Mouse (Mus musculus) retina, postnatal 1 day (tissue): ENCODE data around the gene Slc27a1.

Source experiments
- DNase-seq: peaks from one replicate; pipeline ENCODE4 v3.0.0-alpha.2; 2012

The Slc27a1 gene

DNA sequence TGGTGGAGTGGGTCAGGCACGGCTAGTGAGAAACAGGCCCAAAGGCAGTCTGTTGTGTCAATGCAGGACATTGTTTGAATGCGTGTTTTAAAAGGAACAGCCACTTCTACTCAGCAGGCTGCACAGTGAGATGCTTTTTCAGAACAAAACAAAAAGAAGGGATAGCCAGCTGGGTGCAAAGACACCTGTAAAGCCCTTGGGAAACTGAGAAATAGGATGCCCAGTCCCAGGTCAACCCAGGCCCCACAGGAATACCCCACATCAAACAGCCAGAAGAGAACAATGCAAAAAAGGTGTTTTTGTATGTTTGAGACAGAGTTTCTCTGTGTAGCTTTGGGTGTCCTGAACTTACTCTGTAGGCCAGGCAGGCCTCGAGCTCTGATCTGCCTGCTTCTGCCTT is 20.1 kb downstream of the Slc27a1 start:
- DNase-seq, result no peak

DNA sequence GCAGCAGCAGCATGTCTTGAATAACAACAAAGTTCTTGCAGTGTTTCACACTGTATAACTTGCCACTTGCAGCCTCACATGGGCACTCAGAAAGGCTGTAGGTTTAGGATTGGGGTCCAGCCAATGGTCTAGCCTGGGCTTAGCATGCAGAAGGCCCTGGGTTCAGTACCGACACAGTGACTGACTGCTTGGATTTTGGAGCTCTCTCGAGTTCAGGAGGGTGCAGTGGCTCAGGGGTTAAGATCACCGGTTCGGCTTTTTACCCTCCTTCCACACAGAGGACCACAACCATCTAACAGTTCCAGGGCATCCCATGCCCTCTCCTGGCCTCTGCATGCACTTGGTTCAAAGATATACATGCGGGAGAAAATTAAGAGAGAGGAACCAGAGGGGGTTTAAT is 22.3 kb downstream of the Slc27a1 start:
- no peak for DNase-seq

- DNase-seq, result peak; percentile 97
These were observed 23.0 kb downstream of the Slc27a1 start, which contains the start of gene Pgls for GRCm38 (mm10) chr8:71591471-71592373. Gene Pgls, plus strand, starts transcription at chr8:71592176.

GRCm38 (mm10) chr8:71592374-71593170 is 23.9 kb downstream of the Slc27a1 start:
- DNase-seq, result no peak

DNA sequence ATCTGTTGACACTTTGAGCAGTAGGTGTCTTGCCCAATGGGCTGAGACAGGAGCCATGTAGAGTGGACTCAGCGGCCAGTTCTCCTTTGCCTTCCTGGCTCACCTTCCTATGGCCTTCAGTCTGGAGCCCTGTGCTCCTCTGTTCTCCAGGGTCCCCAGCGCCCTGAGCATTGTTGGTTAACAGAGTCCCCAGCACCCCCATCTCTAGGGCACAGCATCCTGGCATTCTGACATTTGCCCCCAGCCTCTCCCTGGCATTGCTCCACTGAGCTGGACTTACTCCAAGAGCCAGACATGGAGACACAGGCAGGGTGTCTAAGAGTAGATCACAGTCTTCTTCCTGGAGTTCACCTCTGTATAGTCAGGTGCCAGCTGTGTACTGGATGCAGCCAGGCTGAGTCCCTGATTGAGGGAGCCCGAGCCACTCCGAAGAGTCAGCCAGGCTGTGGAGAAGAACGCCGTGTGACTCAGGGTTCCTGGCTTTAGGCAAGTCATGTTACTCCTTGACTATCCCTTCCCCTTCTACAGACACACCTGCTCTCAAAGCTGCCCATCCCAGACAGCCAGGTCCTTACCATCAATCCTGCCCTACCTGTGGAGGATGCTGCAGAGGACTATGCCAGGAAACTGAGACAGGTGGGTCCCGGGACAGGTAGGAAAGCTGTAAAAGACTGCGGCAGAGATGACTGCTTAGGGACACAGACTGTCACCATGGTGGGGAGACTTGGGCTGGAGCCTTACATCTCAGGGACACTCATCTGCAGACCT is 25.1 kb downstream of the Slc27a1 start:
- no peak for DNase-seq

DNA sequence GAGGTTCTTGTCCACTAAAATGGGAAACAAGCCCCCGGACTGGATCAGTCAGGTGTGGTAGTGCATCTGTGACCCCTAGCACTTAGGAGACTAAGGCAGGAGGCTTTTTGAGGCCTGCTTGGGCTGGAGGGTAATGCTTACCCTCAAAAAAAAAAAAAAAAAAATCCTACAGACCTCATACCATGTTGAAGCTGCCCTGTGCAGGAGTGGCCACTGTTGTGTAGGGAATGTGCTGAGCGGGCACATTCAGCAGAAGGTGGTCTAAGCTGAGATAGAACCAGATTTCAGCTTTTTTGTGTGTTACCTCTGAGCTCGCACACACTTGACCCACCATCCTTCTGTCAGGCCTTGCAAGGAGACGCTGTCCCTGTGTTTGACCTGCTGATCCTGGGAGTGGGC is 25.6 kb downstream of the Slc27a1 start:
- DNase-seq, result no peak

DNA sequence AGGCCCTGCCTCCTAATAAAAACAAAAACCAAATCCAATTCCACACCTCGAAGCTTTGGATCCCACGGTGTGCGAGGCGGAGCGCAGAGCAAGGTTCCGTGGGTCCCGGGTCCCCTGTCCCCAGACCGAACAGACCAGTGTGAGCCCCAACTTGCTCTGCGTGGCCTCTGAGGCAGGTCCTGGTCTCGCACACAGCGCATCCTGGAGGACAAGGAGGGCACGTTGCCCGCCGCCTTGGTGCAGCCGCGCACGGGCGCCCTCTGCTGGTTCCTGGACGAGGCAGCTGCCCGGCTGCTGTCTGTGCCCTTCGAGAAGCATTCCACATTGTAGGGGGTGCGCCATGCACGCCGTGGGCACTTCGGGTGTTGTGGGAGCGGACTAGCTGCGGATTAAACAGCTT is 27.2 kb downstream of the Slc27a1 start:
- peak; percentile 90 for DNase-seq

DNA sequence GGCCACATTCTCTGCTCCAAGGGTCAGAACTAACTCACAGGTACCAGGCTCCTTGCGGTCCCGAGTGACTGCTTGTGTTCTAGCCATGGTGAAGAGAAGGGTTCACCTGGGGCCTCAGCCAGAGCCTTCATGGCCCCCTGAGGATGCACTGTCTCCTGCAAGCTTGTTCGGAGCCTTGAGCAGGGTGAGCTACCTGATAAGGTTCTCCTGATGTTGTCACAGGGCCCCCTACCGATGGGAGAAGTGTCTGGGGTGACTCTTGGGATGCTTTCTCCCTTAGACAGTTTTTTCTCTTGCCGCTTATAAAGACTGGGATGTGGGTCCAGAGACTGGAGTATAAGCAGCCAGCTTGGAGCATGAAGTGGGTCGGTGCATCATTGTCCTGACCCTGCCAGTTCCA is 27.7 kb downstream of the Slc27a1 start:
- DNase-seq, result no peak

DNA sequence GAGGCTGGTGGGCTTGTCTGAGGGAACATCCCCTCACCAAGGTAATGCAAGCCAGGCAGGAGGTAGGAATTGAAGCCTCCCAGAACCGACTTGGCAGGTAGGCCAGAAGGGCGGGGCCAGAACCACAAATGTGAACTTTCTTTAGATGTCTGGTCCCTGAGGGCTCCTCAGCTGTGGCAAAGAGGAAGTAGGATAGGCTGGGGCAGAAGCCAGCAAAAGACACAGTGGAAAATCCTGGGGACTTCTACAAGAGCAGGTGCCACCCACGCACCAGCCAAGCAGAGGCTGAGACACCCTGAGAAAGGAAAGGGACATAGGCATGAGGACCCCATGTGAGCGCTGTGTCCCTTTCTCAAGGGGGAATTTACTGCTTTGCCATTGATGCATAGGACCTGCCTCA is 28.1 kb downstream of the Slc27a1 start:
- DNase-seq, result no peak

GRCm38 (mm10) chr8:71597451-71597850 is 28.8 kb downstream of the Slc27a1 start, which contains the start of gene Fam129c:
Gene Fam129c, plus strand, starts transcription at chr8:71597648.
- no peak for DNase-seq

DNA sequence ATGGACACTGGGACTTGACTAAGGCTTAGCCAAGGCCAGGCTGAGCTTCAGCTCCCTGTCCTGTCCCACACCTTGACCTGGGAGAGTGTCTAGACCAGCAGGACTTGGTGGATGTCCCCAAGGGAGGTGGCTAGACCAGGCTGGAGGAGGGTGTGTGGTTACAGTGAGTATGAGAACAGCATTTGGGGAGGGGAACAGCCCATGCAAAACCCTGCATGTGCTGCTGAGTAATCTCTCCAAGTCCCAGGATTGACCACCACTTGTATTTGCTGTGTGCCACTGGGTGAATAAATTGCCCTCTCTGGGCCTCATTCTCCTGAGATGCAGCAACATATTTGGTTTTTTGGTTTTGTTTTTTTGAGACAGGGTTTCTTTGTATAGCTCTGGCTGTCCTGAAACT is 29.7 kb downstream of the Slc27a1 start:
- DNase-seq, result no peak

DNA sequence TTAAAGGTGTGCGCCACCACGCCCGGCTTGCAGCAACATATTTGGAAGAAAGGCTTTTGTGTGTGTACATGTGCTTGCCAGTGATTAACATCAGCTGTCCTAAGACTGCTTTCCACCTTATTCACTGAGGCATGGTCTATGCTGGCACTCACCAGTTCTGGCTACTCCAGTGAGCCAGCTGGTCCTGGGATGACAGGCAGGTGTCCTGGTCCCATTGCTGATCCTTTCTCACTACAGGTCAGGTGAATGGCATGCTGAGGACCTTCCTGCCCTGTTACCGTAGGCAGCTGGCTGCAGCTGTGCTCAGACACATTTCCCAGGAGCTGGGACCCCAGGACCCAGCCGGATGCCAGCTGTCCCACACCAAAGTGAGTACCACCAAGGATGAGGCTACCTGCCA is 30.2 kb downstream of the Slc27a1 start:
- DNase-seq, result no peak

GRCm38 (mm10) chr8:71601939-71602665 is 33.4 kb downstream of the Slc27a1 start:
- peak; percentile 43 for DNase-seq

DNA sequence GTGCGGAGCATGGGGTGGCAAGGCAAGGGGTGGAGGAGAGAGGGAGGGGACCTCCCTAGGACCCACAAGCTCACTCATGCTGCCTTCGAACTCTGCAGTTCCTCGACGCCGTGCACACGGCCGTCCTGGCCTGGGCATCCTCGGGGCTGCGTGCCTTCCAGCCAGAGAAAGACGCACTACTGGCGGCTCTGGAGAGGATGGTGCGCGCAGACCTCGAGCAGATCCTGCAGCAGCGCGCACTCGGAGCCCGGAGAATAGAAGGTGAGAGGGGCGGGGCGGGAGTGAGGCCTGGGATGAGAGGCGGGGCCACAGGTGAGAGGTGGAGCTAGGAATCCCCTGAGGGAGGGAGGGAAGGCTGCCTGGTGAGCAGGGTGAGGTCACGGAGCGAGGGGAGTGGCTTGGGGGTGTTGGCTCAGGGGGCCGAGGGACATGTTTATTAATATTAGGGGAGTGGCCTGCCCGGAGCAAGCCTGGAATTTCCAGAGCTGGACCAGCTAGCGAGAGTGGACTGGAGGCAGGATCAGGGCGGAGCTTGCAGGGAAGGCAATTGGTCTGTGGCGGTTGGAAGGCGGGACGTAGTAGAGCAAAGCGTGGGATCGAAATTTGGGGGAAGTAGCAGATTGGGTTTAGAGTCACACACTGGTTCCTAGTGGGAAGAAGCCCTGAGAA is 34.1 kb downstream of the Slc27a1 start:
- DNase-seq, result peak; percentile 79

DNA sequence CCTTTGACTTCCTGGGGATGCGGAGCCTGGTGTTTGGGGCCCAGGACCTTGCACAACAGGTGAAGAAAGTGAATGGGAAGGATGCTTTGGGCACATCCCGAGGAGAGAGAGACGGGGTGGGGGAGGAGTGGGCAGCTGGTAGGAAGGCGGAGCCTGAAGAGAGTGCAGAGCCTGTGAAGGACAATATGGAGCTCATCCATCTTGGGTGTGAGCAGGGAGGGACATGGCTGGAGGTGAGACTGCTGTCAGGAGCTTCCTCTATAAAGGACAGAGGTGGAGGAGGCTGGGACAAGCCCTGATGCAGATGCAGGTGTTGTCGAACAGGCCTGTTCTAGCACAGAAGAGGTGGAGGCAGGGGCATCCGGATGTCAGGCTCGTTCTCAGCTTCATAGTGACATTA is 35.3 kb downstream of the Slc27a1 start:
- DNase-seq, result no peak

GRCm38 (mm10) chr8:71610822-71611651 is 42.4 kb downstream of the Slc27a1 start, which contains the start of gene Colgalt1:
Gene Colgalt1, plus strand, starts transcription at chr8:71610998.
- peak; percentile 100 for DNase-seq

GRCm38 (mm10) chr8:71612141-71612540 is 43.5 kb downstream of the Slc27a1 start:
- no peak for DNase-seq

DNA sequence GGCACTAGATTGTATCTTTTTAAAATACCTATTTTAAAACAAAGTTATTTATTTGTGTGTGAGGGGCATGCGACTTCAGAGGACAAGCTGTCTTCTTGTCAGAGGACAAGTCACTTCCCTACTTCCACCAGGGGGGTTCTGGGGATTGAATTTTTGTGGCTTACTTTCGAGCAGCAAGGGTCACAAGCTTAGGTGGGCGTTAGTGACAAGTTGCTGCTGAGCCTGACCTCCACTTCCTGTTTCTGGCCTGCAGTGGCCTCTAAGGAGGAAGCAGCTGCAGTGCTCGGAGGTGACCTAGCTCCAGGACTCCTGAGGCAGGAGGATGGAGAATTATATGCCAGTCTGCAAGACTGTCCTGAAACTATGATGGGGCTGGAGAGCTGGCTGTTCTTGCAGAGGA is 44.7 kb downstream of the Slc27a1 start:
- DNase-seq, result no peak

GRCm38 (mm10) chr8:71619786-71620185 is 51.1 kb downstream of the Slc27a1 start:
- no peak for DNase-seq

DNA sequence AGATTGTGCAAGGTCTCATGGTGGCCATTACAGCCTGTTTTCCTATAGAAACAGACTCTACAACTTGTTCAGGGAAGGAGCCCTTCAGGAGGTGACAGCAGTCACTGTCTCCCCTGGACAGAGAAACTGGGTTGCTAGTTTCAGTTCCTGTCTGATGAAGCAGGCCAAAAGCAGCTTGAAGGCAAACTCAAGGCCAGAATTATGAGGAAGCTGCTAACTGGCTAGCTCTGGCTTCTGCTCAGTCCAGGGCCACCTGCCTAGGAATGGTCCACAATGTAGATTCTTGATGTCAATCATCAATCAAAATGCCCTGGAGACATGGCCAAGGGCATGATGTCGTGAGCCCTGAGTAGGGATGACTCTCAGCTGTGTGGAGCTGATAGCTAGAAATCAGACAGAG is 56.4 kb downstream of the Slc27a1 start:
- no peak for DNase-seq

- no peak for DNase-seq
These were observed 58.1 kb downstream of the Slc27a1 start for GRCm38 (mm10) chr8:71626753-71627152.
